Mouse (Mus musculus): ENCODE data around the gene Actr10.

Actr10 gene

GRCm38 (mm10) chr12:70968141-70968790 lies 30.6 kb downstream of the Actr10 start:
- peak; percentile 89 for DNase-seq

GRCm38 (mm10) chr12:70968791-70969307 lies 31.2 kb downstream of the Actr10 start:
- DNase-seq = peak; percentile 90

GRCm38 (mm10) chr12:70969485-70970184 lies 32.0 kb downstream of the Actr10 start:
- DNase-seq = peak; percentile 71

- DNase-seq = no peak
These were observed 36.2 kb downstream of the Actr10 start for GRCm38 (mm10) chr12:70973831-70974230.

GRCm38 (mm10) chr12:70974441-70975266 lies 37.0 kb downstream of the Actr10 start, which contains the start of gene Psma3:
TSS of gene Psma3 (plus strand) at chr12:70974621.
- peak; percentile 94 for DNase-seq

- no peak for DNase-seq
These were observed 37.7 kb downstream of the Actr10 start for GRCm38 (mm10) chr12:70975406-70975805.

- no peak for DNase-seq
These were observed 38.2 kb downstream of the Actr10 start for GRCm38 (mm10) chr12:70975891-70976290.

GRCm38 (mm10) chr12:70978345-70978744 lies 40.7 kb downstream of the Actr10 start:
- DNase-seq = no peak

GRCm38 (mm10) chr12:70984855-70985550 lies 47.3 kb downstream of the Actr10 start:
- DNase-seq = no peak

- no peak for DNase-seq
These were observed 59.6 kb downstream of the Actr10 start for GRCm38 (mm10) chr12:70997225-70997624.

- DNase-seq = peak; percentile 88
These were observed 61.8 kb downstream of the Actr10 start for GRCm38 (mm10) chr12:70999423-70999903.

GRCm38 (mm10) chr12:71000344-71000743 lies 62.7 kb downstream of the Actr10 start:
- DNase-seq = no peak

GRCm38 (mm10) chr12:71001456-71001855 lies 63.8 kb downstream of the Actr10 start:
- no peak for DNase-seq

GRCm38 (mm10) chr12:71003760-71004426 lies 66.2 kb downstream of the Actr10 start:
- DNase-seq = no peak

GRCm38 (mm10) chr12:71006141-71006540 lies 68.5 kb downstream of the Actr10 start:
- no peak for DNase-seq

- DNase-seq = no peak
These were observed 69.2 kb downstream of the Actr10 start for GRCm38 (mm10) chr12:71006901-71007300.

- DNase-seq = peak; percentile 73
These were observed 72.1 kb downstream of the Actr10 start for GRCm38 (mm10) chr12:71009769-71010168.
